Mouse (Mus musculus) neural tube, embryonic 13.5 days (tissue): ENCODE results near the gene 1190005I06Rik. TPM values are rescaled to one million over a fixed set of nuclear protein-coding genes. Genes with fewer than 3 reads are reported as not detected.

Source experiments
- polyA plus RNA-seq: library from polyadenylated mRNA; unstranded; fragments of >200 nt; fragmentation: Nextera tagmentation; extraction: Ambion mirVana; gene quantifications from 2 replicates; pipeline ENCODE4 v1.2.1, GENCODE M21; 2015

The 1190005I06Rik gene
- polyA plus RNA-seq, 1 experiment from 2014 or later, result 6.9 TPM

Other genes with a start within 250 kb of the 1190005I06Rik start
- 20.1 and 21.5 TPM in 2 replicates for gene Gins2, start 58.3 kb downstream of the 1190005I06Rik start, polyA plus RNA-seq
- 5.5 and 7.3 TPM in 2 replicates for gene Gm27021, start 20.4 kb upstream of the 1190005I06Rik start, polyA plus RNA-seq
- gene Cox4i1, start 20.6 kb upstream of the 1190005I06Rik start, polyA plus RNA-seq, result 1,233 and 1,242 TPM in 2 replicates
- gene Emc8, start 20.9 kb upstream of the 1190005I06Rik start, polyA plus RNA-seq, result 147 and 149 TPM in 2 replicates
- 4.1 and 4.9 TPM in 2 replicates for gene Irf8, start 88.7 kb upstream of the 1190005I06Rik start, polyA plus RNA-seq